Mouse (Mus musculus) heart, embryonic 12.5 days (tissue): ENCODE measurements around the gene Sdk2. TPM values are rescaled to one million over a fixed set of nuclear protein-coding genes. Genes with fewer than 3 reads are reported as not detected.

Experiments
- ATAC-seq: fragments of 200-750 bp; cut with Nextera tagmentation; 2 replicates; pipeline ENCODE4 v1.8.0; 2017; ENCODE audit warnings: moderate TSS enrichment, moderate library complexity; ENCODE audit not compliant: insufficient number of reproducible peaks, low FRiP score
- H3K27ac ChIP-seq: fragments of 300-500 bp; sonication (generic); 2 replicates; pipeline ENCODE4 v1.5.1; 2016; ENCODE audit warnings: mild to moderate bottlenecking, moderate library complexity; ENCODE audit not compliant: poor library complexity, severe bottlenecking
- H3K27me3 ChIP-seq: fragments of 300-500 bp; sonication (generic); replicated peaks from 2 replicates; pipeline ENCODE4 v1.6.1; 2016; ENCODE audit warnings: mild to moderate bottlenecking, moderate library complexity
- H3K36me3 ChIP-seq: fragments of 300-500 bp; sonication (generic); 2 replicates; pipeline ENCODE4 v1.6.1; 2016; ENCODE audit warnings: mild to moderate bottlenecking, moderate library complexity
- H3K4me1 ChIP-seq: fragments of 300-500 bp; sonication (generic); replicated peaks from 2 replicates; pipeline ENCODE4 v1.6.1; 2016; ENCODE audit warnings: mild to moderate bottlenecking
- H3K4me2 ChIP-seq: fragments of 300-500 bp; sonication (generic); 2 replicates; pipeline ENCODE4 v1.6.1; 2016; ENCODE audit warnings: mild to moderate bottlenecking, moderate library complexity
- H3K4me3 ChIP-seq: fragments of 300-500 bp; sonication (generic); 2 replicates; pipeline ENCODE4 v1.5.1; 2016; ENCODE audit warnings: mild to moderate bottlenecking
- H3K9ac ChIP-seq: fragments of 300-500 bp; sonication (generic); 2 replicates; pipeline ENCODE4 v1.6.1; 2016; ENCODE audit warnings: mild to moderate bottlenecking, moderate library complexity
- H3K9me3 ChIP-seq: fragments of 300-500 bp; sonication (generic); replicated peaks from 2 replicates; pipeline ENCODE4 v1.6.1; 2016; ENCODE audit warnings: mild to moderate bottlenecking, moderate library complexity
- WGBS: fragments of 180-500 bp; shearing (Covaris S2); methylation state at CpG from one replicate; pipeline ENCODE4 v1.1.7; 2016; 5-methylcytosine and 5-hydroxymethylcytosine counted together
- polyA plus RNA-seq: library from polyadenylated mRNA; unstranded; fragments of >200 nt; fragmentation: Nextera tagmentation; extraction: Ambion mirVana; gene quantifications from 2 replicates; pipeline ENCODE4 v1.2.1, GENCODE M21; 2016

Gene Sdk2
- polyA plus RNA-seq, 1 experiment from 2014 or later = 4.3 TPM

- Histone ChIP-seq H3K9me3 (no peaks in the 10 kb centered on the region), H3K4me2 (peak overlapping the region; percentile 18; the same call in 1 of the 2 replicates), H3K4me1 (peaks cover 19% of the 10 kb centered on the region), H3K36me3 (no peaks in the 10 kb centered on the region), H3K27ac (no peak overlapping the region), H3K4me3 (no peak overlapping the region), H3K9ac (no peak overlapping the region), H3K27me3 (peaks cover 33% of the 10 kb centered on the region)
- ATAC-seq = 0 out of 2 replicates have a peak, but pooled peaks have one; percentile 17
- 4% methylated on average over 5 of the region's 5 CpGs for WGBS
Observed at GRCm38 (mm10) chr11:114068390-114068789, 1.5 kb upstream of the Sdk2 start.

- peak; percentile 35 for ATAC-seq
- Histone ChIP-seq H3K9ac (peak overlapping the region; percentile 81), H3K4me3 (peak overlapping the region; percentile 66), H3K4me1 (peaks cover 30% of the 10 kb centered on the region), H3K4me2 (peak overlapping the region; percentile 86), H3K36me3 (no peaks in the 10 kb centered on the region), H3K27me3 (peaks cover 38% of the 10 kb centered on the region), H3K9me3 (no peaks in the 10 kb centered on the region), H3K27ac (peak overlapping the region; percentile 80)
- under 1% methylated on average over 90 of the region's 90 CpGs for WGBS
Observed at GRCm38 (mm10) chr11:114066098-114066950, 522 bp downstream of the Sdk2 start.

- Histone ChIP-seq H3K9ac (peak overlapping the region; percentile 81), H3K4me2 (peak overlapping the region; percentile 86), H3K4me3 (peak overlapping the region; percentile 66), H3K27ac (no peak overlapping the region), H3K4me1 (peaks cover 37% of the 10 kb centered on the region), H3K9me3 (no peaks in the 10 kb centered on the region), H3K27me3 (peaks cover 38% of the 10 kb centered on the region), H3K36me3 (no peaks in the 10 kb centered on the region)
- WGBS = 2% methylated on average over 19 of the region's 19 CpGs
- no peak for ATAC-seq
Observed at GRCm38 (mm10) chr11:114065596-114065995, 1.2 kb downstream of the Sdk2 start.

GRCm38 (mm10) chr11:114064871-114065388 lies 1.9 kb downstream of the Sdk2 start:
- Histone ChIP-seq H3K27ac (no peak overlapping the region), H3K4me2 (peak overlapping the region; percentile 86), H3K27me3 (peaks cover 40% of the 10 kb centered on the region), H3K4me3 (peak overlapping the region; percentile 66), H3K4me1 (peaks cover 37% of the 10 kb centered on the region), H3K9me3 (no peaks in the 10 kb centered on the region), H3K9ac (peak overlapping the region; percentile 81), H3K36me3 (no peaks in the 10 kb centered on the region)
- ATAC-seq = no peak
- under 1% methylated on average over 30 of the region's 32 CpGs for WGBS

GRCm38 (mm10) chr11:114061946-114062345 lies 4.9 kb downstream of the Sdk2 start:
- H3K4me3 ChIP-seq = no peak overlapping the region
- no peak overlapping the region for H3K27ac ChIP-seq
- peaks cover 30% of the 10 kb centered on the region; the same call in 1 of the 2 replicates for H3K27me3 ChIP-seq
- no peak overlapping the region for H3K9ac ChIP-seq
- no peaks in the 10 kb centered on the region for H3K36me3 ChIP-seq
- H3K9me3 ChIP-seq = no peaks in the 10 kb centered on the region
- H3K4me2 ChIP-seq = no peak overlapping the region
- peaks cover 32% of the 10 kb centered on the region for H3K4me1 ChIP-seq
- no peak for ATAC-seq
- WGBS = 47% methylated on average over 7 of the region's 7 CpGs

- peaks cover 32% of the 10 kb centered on the region for H3K4me1 ChIP-seq
- ATAC-seq = no peak
- H3K27me3 ChIP-seq = peaks cover 30% of the 10 kb centered on the region; the same call in 1 of the 2 replicates
- no peak overlapping the region for H3K4me3 ChIP-seq
- H3K9ac ChIP-seq = no peak overlapping the region
- no peaks in the 10 kb centered on the region for H3K36me3 ChIP-seq
- H3K4me2 ChIP-seq = no peak overlapping the region
- H3K9me3 ChIP-seq = no peaks in the 10 kb centered on the region
- WGBS = 53% methylated on average over 2 of the region's 2 CpGs
- H3K27ac ChIP-seq = no peak overlapping the region
Observed at GRCm38 (mm10) chr11:114061265-114061664, 5.6 kb downstream of the Sdk2 start.

GRCm38 (mm10) chr11:114056351-114056750 lies 10.5 kb downstream of the Sdk2 start:
- no peak for ATAC-seq
- Histone ChIP-seq H3K27ac (no peak overlapping the region), H3K36me3 (no peaks in the 10 kb centered on the region), H3K4me3 (no peak overlapping the region), H3K9ac (no peak overlapping the region), H3K9me3 (no peaks in the 10 kb centered on the region), H3K4me1 (peaks cover 11% of the 10 kb centered on the region), H3K27me3 (0 out of 2 replicates have a peak, but pooled peaks cover 8% of the 10 kb centered on the region), H3K4me2 (no peak overlapping the region)
- 50% methylated on average over 2 of the region's 2 CpGs for WGBS

- ATAC-seq = no peak
- 70% methylated on average over 17 of the region's 17 CpGs for WGBS
- Histone ChIP-seq H3K4me2 (no peak overlapping the region), H3K9ac (no peak overlapping the region), H3K4me1 (peaks cover 19% of the 10 kb centered on the region), H3K27ac (no peak overlapping the region), H3K4me3 (no peak overlapping the region), H3K36me3 (no peaks in the 10 kb centered on the region), H3K9me3 (no peaks in the 10 kb centered on the region), H3K27me3 (0 out of 2 replicates have a peak, but pooled peaks cover under 1% of the 10 kb centered on the region)
Observed at GRCm38 (mm10) chr11:114054581-114055315, 12.1 kb downstream of the Sdk2 start.

GRCm38 (mm10) chr11:114051361-114051760 lies 15.5 kb downstream of the Sdk2 start:
- no peak overlapping the region for H3K9ac ChIP-seq
- H3K27me3 ChIP-seq = no peaks in the 10 kb centered on the region
- WGBS = 65% methylated on average over 4 of the region's 4 CpGs
- no peak overlapping the region for H3K4me3 ChIP-seq
- peaks cover 43% of the 10 kb centered on the region for H3K4me1 ChIP-seq
- H3K36me3 ChIP-seq = no peaks in the 10 kb centered on the region
- peaks cover 3% of the 10 kb centered on the region for H3K9me3 ChIP-seq
- no peak for ATAC-seq
- no peak overlapping the region for H3K4me2 ChIP-seq
- H3K27ac ChIP-seq = no peak overlapping the region

- Histone ChIP-seq H3K4me2 (no peak overlapping the region), H3K9ac (no peak overlapping the region), H3K27me3 (no peaks in the 10 kb centered on the region), H3K4me1 (peaks cover 43% of the 10 kb centered on the region), H3K36me3 (no peaks in the 10 kb centered on the region), H3K27ac (no peak overlapping the region), H3K9me3 (peaks cover 3% of the 10 kb centered on the region), H3K4me3 (no peak overlapping the region)
- WGBS = 48% methylated on average over 3 of the region's 3 CpGs
- no peak for ATAC-seq
Observed at GRCm38 (mm10) chr11:114050511-114050910, 16.3 kb downstream of the Sdk2 start.

GRCm38 (mm10) chr11:114047887-114048331 lies 18.9 kb downstream of the Sdk2 start:
- peak overlapping the region; percentile 47; the same call in 1 of the 2 replicates for H3K9ac ChIP-seq
- peaks cover 58% of the 10 kb centered on the region for H3K4me1 ChIP-seq

More at GRCm38 (mm10) chr11:114047887-114048331, 18.9 kb downstream of the Sdk2 start:
- Histone ChIP-seq H3K27ac (peak overlapping the region; percentile 71), H3K4me3 (no peak overlapping the region), H3K4me2 (peak overlapping the region; percentile 42), H3K36me3 (no peaks in the 10 kb centered on the region), H3K9me3 (peaks cover 3% of the 10 kb centered on the region), H3K27me3 (no peaks in the 10 kb centered on the region)
- 7% methylated on average over 10 of the region's 10 CpGs for WGBS
- ATAC-seq = peak; percentile 27; the same call in 1 of the 2 replicates
